Mouse (Mus musculus): ENCODE data around the gene Cltc.

DNA sequence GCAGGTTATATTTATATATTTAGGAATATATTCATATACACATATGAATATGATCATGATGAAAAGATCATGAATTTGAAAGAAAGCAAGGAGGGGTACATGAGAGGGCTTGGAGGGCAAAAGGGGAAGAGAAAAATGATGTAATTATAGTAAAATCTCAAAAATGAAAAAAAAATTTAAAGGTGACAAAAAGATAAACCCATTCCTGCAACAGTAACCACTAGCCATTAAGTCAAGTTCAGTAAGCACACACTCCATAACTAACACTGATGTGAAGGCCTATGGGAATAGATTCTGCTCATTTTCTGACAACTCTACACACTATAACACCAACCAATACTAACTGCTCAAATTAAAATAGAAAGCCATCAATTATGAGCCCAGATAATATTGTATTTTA, 31.8 kb downstream of the Cltc start:
- TF ChIP-seq CTCF (IDR thresholded peaks at IDR 0.05; ENCODE audit: low read depth) (no peak), EP300 (optimal IDR thresholded peaks at IDR 0.05) (no peak)

Data from stomach, postnatal 0 days (tissue).